Mouse (Mus musculus): ENCODE measurements around the gene Myrip. TPM values are rescaled to one million over a fixed set of nuclear protein-coding genes. Genes with fewer than 3 reads are reported as not detected.

Gene Myrip
- total RNA-seq (2023) = not detected

GRCm38 (mm10) chr9:120301213-120301612, at the start of gene Myrip:
Gene Myrip (plus strand): TSS chr9:120301513.

GRCm38 (mm10) chr9:120492010-120492399, 190.7 kb downstream of the Myrip start, which contains the start of gene Eif1b:
Gene Eif1b (plus strand): TSS chr9:120492232.

Other genes with a start within 250 kb of the Myrip start
- gene Cx3cr1, start 231.6 kb upstream of the Myrip start, total RNA-seq (2023) = 10 to 100 TPM; 21.8 to 37.2 TPM
- not detected for gene Ccr8, start 209.4 kb upstream of the Myrip start, total RNA-seq (2023)
- gene Slc25a38, start 191.1 kb upstream of the Myrip start, total RNA-seq (2023) = 10 to 100 TPM; 29.9 to 44.0 TPM
- gene Rpsa, start 173.8 kb upstream of the Myrip start, total RNA-seq (2023) = 100 to 1,000 TPM; 729 to 796 TPM
- not detected for gene Mobp, start 151.8 kb upstream of the Myrip start, total RNA-seq (2023)
- gene Eif1b, start 190.7 kb downstream of the Myrip start, total RNA-seq (2023) = 10 to 100 TPM; 34.0 to 35.8 TPM
- 1 to 10 TPM; 1.0 to 1.2 TPM for gene Entpd3, start 238.3 kb downstream of the Myrip start, total RNA-seq (2023)

Data from neutrophil, adult 59 days (primary cell).